Mouse (Mus musculus): ENCODE data around the gene Ccdc15. TPM values are rescaled to one million over a fixed set of nuclear protein-coding genes. Genes with fewer than 3 reads are reported as not detected.

The Ccdc15 gene
- total and polyA plus RNA-seq, 2 experiments from 2014 or later: 7.8 to 8.7 TPM

GRCm38 (mm10) chr9:37375718-37376117 is 27.5 kb upstream of the Ccdc15 start:
- no peak overlapping the region for H3K27ac ChIP-seq (ENCODE audit: low read depth, low read length)
- ATAC-seq (no peak), DNase-seq (no peak)
- no peak overlapping the region for H3K9ac ChIP-seq
- no peak overlapping the region for H3K4me3 ChIP-seq (ENCODE audit: low read depth, low read length)
- H3K4me2 ChIP-seq (ENCODE audit: low read depth): no peak overlapping the region
- no peaks in the 10 kb centered on the region for H3K4me1 ChIP-seq (ENCODE audit: insufficient read depth)
- H3K9me3 ChIP-seq (ENCODE audit: low read length): no peaks in the 10 kb centered on the region
- no peaks in the 10 kb centered on the region for H3K27me3 ChIP-seq (ENCODE audit: insufficient read depth, low read length)
- no peak for TF ChIP-seq CTCF (IDR thresholded peaks at IDR 0.05; ENCODE audit: low read depth)
- WGBS: 79% methylated on average over 5 of the region's 5 CpGs
- H3K36me3 ChIP-seq (ENCODE audit: insufficient read depth): no peaks in the 10 kb centered on the region

DNA sequence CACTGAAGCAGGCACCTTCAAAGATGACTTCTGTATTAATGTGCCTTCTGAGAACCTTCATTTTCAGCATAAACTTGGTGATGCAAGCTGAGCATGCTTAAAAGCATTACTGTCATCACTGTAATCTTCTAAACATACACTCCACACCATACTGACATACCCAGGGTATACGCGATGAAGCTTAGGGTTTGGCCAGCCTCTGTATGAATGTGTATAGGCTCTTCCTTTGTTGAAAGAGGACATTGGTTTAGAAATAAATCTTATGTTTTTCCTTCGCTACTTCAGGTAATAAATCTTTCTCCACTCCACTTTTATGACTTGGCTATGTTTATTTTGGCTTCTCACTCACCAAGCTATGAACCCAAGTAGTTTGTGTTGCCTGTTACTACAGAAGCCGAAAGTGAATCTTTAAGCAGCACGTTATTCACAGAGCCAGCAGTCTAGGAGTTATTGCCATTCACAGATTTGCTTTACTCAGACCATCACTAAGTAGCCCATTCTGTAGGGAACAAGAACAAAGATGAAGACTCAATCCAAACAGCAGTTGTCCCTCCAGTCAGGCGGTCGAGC is 23.1 kb upstream of the Ccdc15 start:
- 87% methylated on average over 7 of the region's 7 CpGs for WGBS
- H3K9me3 ChIP-seq (ENCODE audit: low read length): no peaks in the 10 kb centered on the region
- no peaks in the 10 kb centered on the region for H3K36me3 ChIP-seq (ENCODE audit: insufficient read depth)
- H3K4me2 ChIP-seq (ENCODE audit: low read depth): no peak overlapping the region
- no peak overlapping the region for H3K27ac ChIP-seq (ENCODE audit: low read depth, low read length)
- no peak for DNase-seq
- no peaks in the 10 kb centered on the region for H3K4me1 ChIP-seq (ENCODE audit: insufficient read depth)
- no peak overlapping the region for H3K4me3 ChIP-seq (ENCODE audit: low read depth, low read length)
- no peak for TF ChIP-seq CTCF (IDR thresholded peaks at IDR 0.05; ENCODE audit: low read depth)
- no peaks in the 10 kb centered on the region for H3K27me3 ChIP-seq (ENCODE audit: insufficient read depth, low read length)
- H3K9ac ChIP-seq: no peak overlapping the region
- no peak for ATAC-seq

- DNase-seq (no peak), ATAC-seq (no peak)
- Histone ChIP-seq H3K4me1 (ENCODE audit: insufficient read depth) (no peaks in the 10 kb centered on the region), H3K27me3 (ENCODE audit: insufficient read depth, low read length) (no peaks in the 10 kb centered on the region), H3K4me3 (ENCODE audit: low read depth, low read length) (no peak overlapping the region; the same call in 1 of the 2 replicates), H3K36me3 (ENCODE audit: insufficient read depth) (no peaks in the 10 kb centered on the region), H3K4me2 (ENCODE audit: low read depth) (peak overlapping the region; percentile 29; the same call in 1 of the 2 replicates), H3K9ac (0 out of 2 replicates have a peak overlapping the region, but pooled peaks have one; percentile 18), H3K27ac (ENCODE audit: low read depth, low read length) (no peak overlapping the region), H3K9me3 (ENCODE audit: low read length) (no peaks in the 10 kb centered on the region)
- WGBS: 77% methylated on average over 8 of the region's 8 CpGs
- TF ChIP-seq CTCF (IDR thresholded peaks at IDR 0.05; ENCODE audit: low read depth): 0 out of 2 replicates have a peak, but pooled peaks have one; percentile 4
Measured at GRCm38 (mm10) chr9:37368860-37369259, 20.6 kb upstream of the Ccdc15 start.

- Histone ChIP-seq H3K4me3 (ENCODE audit: low read depth, low read length) (peak overlapping the region; percentile 24), H3K27me3 (ENCODE audit: insufficient read depth, low read length) (no peaks in the 10 kb centered on the region), H3K4me1 (ENCODE audit: insufficient read depth) (no peaks in the 10 kb centered on the region), H3K9me3 (ENCODE audit: low read length) (no peaks in the 10 kb centered on the region), H3K36me3 (ENCODE audit: insufficient read depth) (no peaks in the 10 kb centered on the region), H3K27ac (ENCODE audit: low read depth, low read length) (peak overlapping the region; percentile 73), H3K4me2 (ENCODE audit: low read depth) (peak overlapping the region; percentile 29), H3K9ac (peak overlapping the region; percentile 37; the same call in 1 of the 2 replicates)
- ATAC-seq (no peak), DNase-seq (peak; percentile 15)
- WGBS: 84% methylated on average over 11 of the region's 11 CpGs
- TF ChIP-seq CTCF (IDR thresholded peaks at IDR 0.05; ENCODE audit: low read depth): no peak
Measured at GRCm38 (mm10) chr9:37368081-37368830, 20.0 kb upstream of the Ccdc15 start.

DNA sequence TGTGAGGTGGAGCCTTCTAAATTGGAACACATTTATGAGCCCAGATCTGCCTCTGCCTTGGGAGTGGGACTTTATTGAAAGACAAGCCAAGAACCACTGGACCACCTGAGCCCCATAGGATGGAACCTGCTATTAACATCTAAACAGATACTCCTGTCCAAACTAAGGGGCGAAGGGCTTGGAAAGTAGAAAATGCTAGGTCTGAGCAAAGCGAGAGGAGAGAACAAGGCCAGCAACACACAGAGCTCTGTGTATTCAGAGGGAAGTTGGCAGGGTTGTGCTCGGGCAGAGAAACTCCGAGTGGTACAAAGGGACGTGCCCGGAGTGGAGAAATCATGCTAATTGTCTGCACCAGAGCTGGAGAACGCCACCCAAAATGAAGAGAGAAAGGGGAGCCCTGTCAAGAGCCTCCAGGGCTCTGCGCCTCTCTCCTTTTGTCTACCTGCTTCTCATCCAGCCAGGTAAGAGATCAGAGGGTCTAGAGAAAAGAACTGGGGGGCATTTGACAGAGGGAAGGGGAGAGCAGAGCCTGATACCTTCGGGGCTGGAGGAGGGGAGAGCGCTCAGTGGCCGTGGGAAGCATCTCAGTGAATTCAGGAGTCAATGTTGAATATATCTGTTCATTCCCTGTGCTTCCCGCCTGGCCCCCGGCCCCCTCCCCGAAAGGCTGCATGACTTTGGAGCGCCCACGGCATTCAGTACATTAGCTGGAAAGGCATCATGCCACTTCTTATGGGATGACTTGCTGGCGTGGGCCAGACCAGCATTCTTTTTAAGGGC is 19.3 kb upstream of the Ccdc15 start, which contains the start of gene Hepacam:
Hepacam (plus strand) TSS at position 51 of the 780 bp plus-strand sequence.
- Histone ChIP-seq H3K4me3 (ENCODE audit: low read depth, low read length) (peak within 1 kb of the TSS; percentile 24), H3K36me3 (ENCODE audit: insufficient read depth) (no peaks in the 10 kb centered on the region), H3K4me1 (ENCODE audit: insufficient read depth) (no peaks in the 10 kb centered on the region), H3K9ac (peak within 1 kb of the TSS; percentile 37; the same call in 1 of the 2 replicates), H3K4me2 (ENCODE audit: low read depth) (peak within 1 kb of the TSS; percentile 29), H3K9me3 (ENCODE audit: low read length) (no peaks in the 10 kb centered on the region), H3K27ac (ENCODE audit: low read depth, low read length) (peak within 1 kb of the TSS; percentile 73), H3K27me3 (ENCODE audit: insufficient read depth, low read length) (no peaks in the 10 kb centered on the region)
- DNase-seq (peak; percentile 54), ATAC-seq (peak; percentile 93)
- 67% methylated on average over 17 of the region's 17 CpGs for WGBS
- no peak for TF ChIP-seq CTCF (IDR thresholded peaks at IDR 0.05; ENCODE audit: low read depth)

- H3K36me3 ChIP-seq (ENCODE audit: insufficient read depth): no peaks in the 10 kb centered on the region
- no peak overlapping the region for H3K4me3 ChIP-seq (ENCODE audit: low read depth, low read length)
- H3K4me2 ChIP-seq (ENCODE audit: low read depth): no peak overlapping the region
- H3K4me1 ChIP-seq (ENCODE audit: insufficient read depth): no peaks in the 10 kb centered on the region
- no peak for TF ChIP-seq CTCF (IDR thresholded peaks at IDR 0.05; ENCODE audit: low read depth)
- H3K9me3 ChIP-seq (ENCODE audit: low read length): no peaks in the 10 kb centered on the region
- DNase-seq: no peak
- ATAC-seq: no peak
- H3K27me3 ChIP-seq (ENCODE audit: insufficient read depth, low read length): no peaks in the 10 kb centered on the region
- H3K27ac ChIP-seq (ENCODE audit: low read depth, low read length): no peak overlapping the region
- 81% methylated on average over 5 of the region's 5 CpGs for WGBS
- no peak overlapping the region for H3K9ac ChIP-seq
Measured at GRCm38 (mm10) chr9:37365706-37366105, 17.5 kb upstream of the Ccdc15 start.
